ENCODE assay signal across 9 mouse cellular contexts in the genomic region with DNA sequence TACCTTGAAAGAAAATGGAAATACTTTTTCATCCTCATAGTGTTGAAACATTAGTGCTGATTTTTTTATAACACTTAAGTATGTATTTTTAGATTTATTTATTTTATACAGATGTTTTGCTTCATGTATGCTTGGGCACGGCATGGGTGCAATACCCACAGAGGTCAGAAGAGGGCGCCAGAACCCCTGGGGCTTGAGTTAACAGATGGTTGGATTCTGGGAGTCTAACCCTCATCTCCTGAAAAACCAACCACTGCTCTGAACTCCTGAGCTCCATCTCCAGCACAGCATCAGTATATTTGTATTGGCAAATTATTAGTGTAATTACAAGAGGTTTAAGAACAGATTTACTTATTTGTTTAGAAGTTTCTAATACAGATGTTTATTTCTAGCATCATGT. TPM values are rescaled to one million over a fixed set of nuclear protein-coding genes. Genes with fewer than 3 reads are reported as not detected.
A peak's percentile ranks its signal among the peaks of the same experiment; 100 is the strongest.
DNase-seq lines count a peak whose midpoint lies in the region; ATAC-seq and TF ChIP-seq lines count a peak whose summit lies in the region.
"Had no signal": no experiment of that assay in that cellular context is flagged by ENCODE, and none has a peak within 500 bp of the region (broad histone marks: within the 10 kb centered on the region; RNA-seq: fewer than 3 reads in every experiment).

No protein-coding gene starts in this region.

- DNase-seq in heart, adult 18-20 months: peak; percentile 57 to 88
- no peak for DNase-seq in heart, postnatal 25 days (ENCODE audit: low spot score)
- DNase-seq in forebrain, embryonic 14.5 days (ENCODE audit: low spot score): peak; percentile 74
- DNase-seq in kidney, postnatal 0 days (ENCODE audit: low spot score): peak; percentile 79
- DNase-seq in spleen, postnatal 14 days (ENCODE audit: low spot score in 2 of 2): peak; percentile 43 to 60

- no peak overlapping the region for H3K4me2 ChIP-seq in forebrain, embryonic 14.5 days (ENCODE audit: low read length)
- H3K4me2 ChIP-seq in kidney, postnatal 0 days (ENCODE audit: low read length): no peak overlapping the region

- H3K27ac ChIP-seq in bone marrow macrophage, adult 2 months (ENCODE audit: insufficient read depth, low read depth, low read length): no peak overlapping the region
- no peak overlapping the region for H3K27ac ChIP-seq in forebrain, embryonic 14.5 days (ENCODE audit: low read depth, low read length)
- H3K27ac ChIP-seq in kidney, postnatal 0 days: no peak overlapping the region

- H3K9ac ChIP-seq in forebrain, embryonic 14.5 days (ENCODE audit: low read length): no peak overlapping the region
- H3K9ac ChIP-seq in kidney, postnatal 0 days (ENCODE audit: low read depth, low read length): no peak overlapping the region

- intact Hi-C loops in heart, postnatal 25 days (cut with DNase I): loop anchor here (2.0 to 10.0 kb wide), 2 partner anchors 18 to 644 kb away; a partner anchor contains a TSS

- no peaks in the 10 kb centered on the region for H3K27me3 ChIP-seq in forebrain, embryonic 14.5 days (replicated peaks; ENCODE audit: control insufficient read depth, insufficient read depth, low read length)
- no peaks in the 10 kb centered on the region for H3K27me3 ChIP-seq in kidney, postnatal 0 days (ENCODE audit: insufficient read depth, low read length)

- H3K4me1 ChIP-seq in bone marrow macrophage, adult 2 months (ENCODE audit: control insufficient read depth, insufficient read depth, low read length): peaks cover 13% of the 10 kb centered on the region
- H3K4me1 ChIP-seq in forebrain, embryonic 14.5 days (ENCODE audit: control insufficient read depth, insufficient read depth, low read length): no peaks in the 10 kb centered on the region
- no peaks in the 10 kb centered on the region for H3K4me1 ChIP-seq in kidney, postnatal 0 days (replicated peaks; ENCODE audit: insufficient read depth, low read length)

- H3K4me3 ChIP-seq in bone marrow macrophage, adult 2 months (ENCODE audit: insufficient read depth, low read length): no peak overlapping the region
- H3K4me3 ChIP-seq in forebrain, embryonic 14.5 days (ENCODE audit: low read depth, low read length): no peak overlapping the region
- H3K4me3 ChIP-seq in kidney, postnatal 0 days (replicated peaks; ENCODE audit: low read depth, low read length): no peak overlapping the region

- TF ChIP-seq POLR2A in bone marrow macrophage, adult 2 months (IDR thresholded peaks at IDR 0.05; ENCODE audit: borderline replicate concordance, low read depth, low read length): no peak

- TF ChIP-seq CTCF in bone marrow macrophage, adult 2 months (IDR thresholded peaks at IDR 0.05; ENCODE audit: low read depth, low read length): peak; percentile 90
- peak; percentile 91 for TF ChIP-seq CTCF in kidney, postnatal 0 days (IDR thresholded peaks at IDR 0.05; ENCODE audit: low read depth)

- H3K36me3 ChIP-seq in forebrain, embryonic 14.5 days (ENCODE audit: control insufficient read depth, insufficient read depth, low read length): no peaks in the 10 kb centered on the region
- no peaks in the 10 kb centered on the region for H3K36me3 ChIP-seq in kidney, postnatal 0 days (ENCODE audit: insufficient read depth, low read length)

- no peaks in the 10 kb centered on the region for H3K9me3 ChIP-seq in forebrain, embryonic 14.5 days (replicated peaks; ENCODE audit: control insufficient read depth, low read length)
- H3K9me3 ChIP-seq in kidney, postnatal 0 days (replicated peaks; ENCODE audit: low read length): no peaks in the 10 kb centered on the region

- WGBS in forebrain, embryonic 14.5 days: 1% methylated on average over 2 of the region's 2 CpGs
- 6% methylated on average over 2 of the region's 2 CpGs for WGBS in kidney, postnatal 0 days

- ATAC-seq in CD4-positive, CD25-positive, alpha-beta regulatory T cell, adult 4 months: peak; percentile 75
- no peak; the same call in 1 of the 2 replicates for ATAC-seq in forebrain, embryonic 14.5 days
- no peak for ATAC-seq in kidney, postnatal 0 days (replicated peaks; ENCODE audit: low FRiP score, low read depth)
- ATAC-seq in megakaryocyte, adult 5-6 weeks (ENCODE audit: poor library complexity, severe bottlenecking): peak; percentile 85

RNA-seq across cellular contexts. Expression of a gene that starts 16.2 kb away (rescaled TPM):
- total RNA-seq in heart, adult 18-20 months (2021): not detected
- not detected for total RNA-seq in heart, postnatal 25 days (2021)
- polyA plus RNA-seq in CD4-positive, CD25-positive, alpha-beta regulatory T cell, adult 4 months (2017; shearing (Covaris generic)): not detected
- polyA plus RNA-seq in bone marrow macrophage, adult 2 months (2012; ENCODE audit: insufficient read depth, insufficient read length, missing spikeins): not detected in 2 replicates
- not detected in 2 replicates for polyA plus RNA-seq in forebrain, embryonic 14.5 days (2014; fragmentation: Nextera tagmentation; extraction: Ambion mirVana)
- polyA plus RNA-seq in kidney, postnatal 0 days (2015; fragmentation: Nextera tagmentation; extraction: Ambion mirVana): 0.29 TPM in 1 of 2 replicates, not detected in the other
- total RNA-seq in megakaryocyte, adult 5-6 weeks (2015): not detected in 2 replicates
- total RNA-seq in megakaryocyte, adult 5-6 weeks (2017): not detected in 2 replicates
- total RNA-seq: left cerebral cortex, postnatal 14 days had no signal

RNA-seq across cellular contexts. Expression of a gene that starts 16.2 kb away (rescaled TPM):
- 10 to 100 TPM; 72.4 to 76.1 TPM for total RNA-seq in heart, adult 18-20 months (2021)
- total RNA-seq in heart, postnatal 25 days (2021): 10 to 100 TPM; 67.0 to 74.9 TPM
- polyA plus RNA-seq in CD4-positive, CD25-positive, alpha-beta regulatory T cell, adult 4 months (2017; shearing (Covaris generic)): 10 to 100 TPM; 27.3 to 43.0 TPM
- 60.5 and 64.8 TPM in 2 replicates for polyA plus RNA-seq in bone marrow macrophage, adult 2 months (2012; ENCODE audit: insufficient read depth, insufficient read length, missing spikeins)
- polyA plus RNA-seq in forebrain, embryonic 14.5 days (2014; fragmentation: Nextera tagmentation; extraction: Ambion mirVana): 145 and 154 TPM in 2 replicates
- 84.2 and 86.5 TPM in 2 replicates for polyA plus RNA-seq in kidney, postnatal 0 days (2015; fragmentation: Nextera tagmentation; extraction: Ambion mirVana)
- total RNA-seq in megakaryocyte, adult 5-6 weeks (2015): 56.7 and 61.1 TPM in 2 replicates
- 83.8 and 85.5 TPM in 2 replicates for total RNA-seq in megakaryocyte, adult 5-6 weeks (2017)

RNA-seq across cellular contexts. Expression of a gene that starts 16.9 kb away (rescaled TPM):
- under 1 TPM in 1 of 2 experiments, not detected in 1; 0.42 TPM for total RNA-seq in heart, adult 18-20 months (2021)
- under 1 TPM; 0.50 to 0.57 TPM for total RNA-seq in heart, postnatal 25 days (2021)
- polyA plus RNA-seq in CD4-positive, CD25-positive, alpha-beta regulatory T cell, adult 4 months (2017; shearing (Covaris generic)): not detected
- not detected in 2 replicates for polyA plus RNA-seq in bone marrow macrophage, adult 2 months (2012; ENCODE audit: insufficient read depth, insufficient read length, missing spikeins)
- polyA plus RNA-seq in forebrain, embryonic 14.5 days (2014; fragmentation: Nextera tagmentation; extraction: Ambion mirVana): 2.0 and 2.3 TPM in 2 replicates
- 0.38 and 0.49 TPM in 2 replicates for polyA plus RNA-seq in kidney, postnatal 0 days (2015; fragmentation: Nextera tagmentation; extraction: Ambion mirVana)
- total RNA-seq in megakaryocyte, adult 5-6 weeks (2015): not detected in 2 replicates
- 0.55 TPM in 1 of 2 replicates, not detected in the other for total RNA-seq in megakaryocyte, adult 5-6 weeks (2017)

RNA-seq across cellular contexts. Expression of a gene that starts 21.4 kb away (rescaled TPM):
- not detected for total RNA-seq in heart, adult 18-20 months (2021)
- not detected for total RNA-seq in heart, postnatal 25 days (2021)
- under 1 TPM in 1 of 2 experiments, not detected in 1; 0.28 TPM for polyA plus RNA-seq in CD4-positive, CD25-positive, alpha-beta regulatory T cell, adult 4 months (2017; shearing (Covaris generic))
- polyA plus RNA-seq in bone marrow macrophage, adult 2 months (2012; ENCODE audit: insufficient read depth, insufficient read length, missing spikeins): not detected in 2 replicates
- not detected in 2 replicates for polyA plus RNA-seq in forebrain, embryonic 14.5 days (2014; fragmentation: Nextera tagmentation; extraction: Ambion mirVana)
- polyA plus RNA-seq in kidney, postnatal 0 days (2015; fragmentation: Nextera tagmentation; extraction: Ambion mirVana): 0.49 and 0.71 TPM in 2 replicates
- total RNA-seq in megakaryocyte, adult 5-6 weeks (2015): not detected in 2 replicates
- total RNA-seq in megakaryocyte, adult 5-6 weeks (2017): 0.18 and 0.20 TPM in 2 replicates
- total RNA-seq: left cerebral cortex, postnatal 14 days had no signal

RNA-seq across cellular contexts. Expression of a gene that starts 35.2 kb away (rescaled TPM):
- not detected for total RNA-seq in heart, adult 18-20 months (2021)
- not detected for total RNA-seq in heart, postnatal 25 days (2021)
- not detected for polyA plus RNA-seq in CD4-positive, CD25-positive, alpha-beta regulatory T cell, adult 4 months (2017; shearing (Covaris generic))
- polyA plus RNA-seq in bone marrow macrophage, adult 2 months (2012; ENCODE audit: insufficient read depth, insufficient read length, missing spikeins): not detected in 2 replicates
- polyA plus RNA-seq in forebrain, embryonic 14.5 days (2014; fragmentation: Nextera tagmentation; extraction: Ambion mirVana): not detected in 2 replicates
- polyA plus RNA-seq in kidney, postnatal 0 days (2015; fragmentation: Nextera tagmentation; extraction: Ambion mirVana): 0.49 TPM in 1 of 2 replicates, not detected in the other
- not detected in 2 replicates for total RNA-seq in megakaryocyte, adult 5-6 weeks (2015)
- not detected in 2 replicates for total RNA-seq in megakaryocyte, adult 5-6 weeks (2017)
- total RNA-seq: left cerebral cortex, postnatal 14 days had no signal

Comparison
In these comparisons a context has a peak if more than half of its experiments do, and no peak if none do; other contexts are left out.
1. ATAC-seq: peak in CD4-positive, CD25-positive, alpha-beta regulatory T cell, adult 4 months (single experiment) and megakaryocyte, adult 5-6 weeks (single experiment); none in forebrain, embryonic 14.5 days (single experiment) and kidney, postnatal 0 days (single experiment).